Mouse (Mus musculus): Measurements from ENCODE around the gene Rin1. TPM values are rescaled to one million over a fixed set of nuclear protein-coding genes. Genes with fewer than 3 reads are reported as not detected.
"Not testable (repeated sequence)": the region's sequence is repeated elsewhere in the genome, so short reads cannot be mapped to it uniquely, and the experiment has no call there.

Rin1 gene
- total RNA-seq (2014; fragmentation: Nextera tagmentation) (0.89 and 1.3 TPM in 2 replicates), total RNA-seq (2017) (0.66 TPM in 1 of 2 replicates, not detected in the other)

DNA sequence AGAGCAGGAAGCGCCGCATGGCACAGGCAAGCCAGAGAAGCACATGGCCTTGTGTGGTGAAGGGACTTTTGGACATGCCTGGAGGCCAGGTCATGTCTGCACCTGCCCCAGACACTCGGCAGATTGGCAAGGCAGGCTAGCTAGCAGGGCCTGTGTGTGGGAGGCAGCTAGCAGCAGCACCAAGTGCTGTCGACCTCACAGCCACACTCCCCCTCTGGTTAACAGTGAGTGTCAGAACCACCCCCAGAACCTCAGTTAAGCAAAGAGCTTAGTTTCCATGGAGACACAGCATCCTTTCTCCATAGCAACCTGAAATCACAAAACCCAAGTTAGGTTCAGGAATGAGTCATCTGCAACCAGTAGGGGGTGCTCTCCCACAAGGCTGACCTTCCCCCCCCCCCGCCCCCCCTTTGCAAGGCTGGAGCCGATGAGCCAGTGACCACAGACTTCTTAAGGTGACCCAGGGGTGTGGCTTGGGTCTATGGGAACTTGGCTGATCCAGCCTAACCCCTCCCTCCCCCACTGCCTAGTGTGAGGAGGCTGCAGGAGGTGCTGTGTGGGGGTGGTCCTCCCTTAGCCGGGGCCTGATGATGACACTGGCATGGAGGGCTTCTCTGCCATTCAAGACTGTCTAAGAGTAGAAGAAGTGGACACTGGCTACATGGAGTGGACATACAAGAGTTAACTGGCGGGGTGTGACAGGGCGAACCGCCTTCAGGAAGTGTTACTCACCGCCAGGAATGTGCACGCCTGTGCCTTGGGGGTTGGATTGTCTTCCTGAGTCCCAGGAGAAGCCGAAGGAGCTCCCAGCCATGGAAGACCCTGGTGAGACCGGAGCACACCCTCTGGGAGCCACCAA, at the start of gene Rin1:
TSS of gene Rin1 (plus strand) at position 435 of the 859 bp plus-strand sequence.
- no peak for ATAC-seq (replicated peaks; ENCODE audit: low FRiP score, low TSS enrichment, poor library complexity, severe bottlenecking)

GRCm38 (mm10) chr19:5001666-5002406, 48.4 kb upstream of the Rin1 start:
- ATAC-seq (replicated peaks; ENCODE audit: low FRiP score, low TSS enrichment, poor library complexity, severe bottlenecking), result peak; percentile 74

- ATAC-seq (replicated peaks; ENCODE audit: low FRiP score, low TSS enrichment, poor library complexity, severe bottlenecking), result not testable (repeated sequence)
Measured at GRCm38 (mm10) chr19:5003644-5004043, 46.6 kb upstream of the Rin1 start.

DNA sequence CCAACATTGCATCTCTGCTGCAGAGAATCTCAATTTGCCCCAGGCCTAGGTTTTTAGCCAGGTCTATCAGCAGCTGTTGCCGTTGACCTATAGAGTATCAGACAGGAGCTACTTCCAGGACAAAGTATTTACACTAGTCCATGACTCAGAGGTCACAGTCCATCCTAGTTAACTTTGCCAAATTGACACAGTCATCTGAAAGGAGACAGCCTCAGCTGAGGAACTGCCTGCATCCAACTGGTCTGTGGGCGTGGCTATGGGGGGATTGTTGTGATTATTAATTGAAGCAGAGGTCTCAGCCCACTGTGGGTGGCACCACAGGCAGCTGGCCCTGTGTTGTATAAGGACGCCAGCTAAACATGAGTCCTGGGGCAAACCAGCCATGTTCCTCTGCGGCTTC, 45.4 kb upstream of the Rin1 start:
- ATAC-seq (replicated peaks; ENCODE audit: low FRiP score, low TSS enrichment, poor library complexity, severe bottlenecking), result no peak

GRCm38 (mm10) chr19:5013138-5013537, 37.1 kb upstream of the Rin1 start:
- no peak for ATAC-seq (replicated peaks; ENCODE audit: low FRiP score, low TSS enrichment, poor library complexity, severe bottlenecking)

DNA sequence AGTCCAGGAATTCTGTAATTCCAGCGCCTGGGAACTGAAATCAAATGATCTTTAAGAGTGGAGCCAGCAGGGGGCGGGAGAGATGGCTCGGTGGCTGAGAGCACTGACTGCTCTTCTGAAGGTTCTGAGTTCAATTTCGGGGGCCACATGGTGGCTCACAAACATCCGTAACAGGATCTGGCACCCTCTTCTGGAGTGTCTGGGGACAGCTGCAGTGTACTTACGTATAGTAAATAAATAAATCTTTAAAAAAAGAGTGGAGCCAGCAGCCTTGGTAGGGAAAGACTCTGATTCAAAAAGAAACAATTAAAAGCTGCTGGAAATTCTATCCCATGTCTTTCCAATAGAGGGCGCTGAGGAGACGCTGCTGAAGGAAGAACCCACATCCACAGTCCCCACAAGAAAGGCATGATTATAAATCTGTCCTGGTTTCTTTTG, 35.3 kb upstream of the Rin1 start:
- ATAC-seq (replicated peaks; ENCODE audit: low FRiP score, low TSS enrichment, poor library complexity, severe bottlenecking), result 0 out of 2 replicates have a peak, but pooled peaks have one; percentile 41

DNA sequence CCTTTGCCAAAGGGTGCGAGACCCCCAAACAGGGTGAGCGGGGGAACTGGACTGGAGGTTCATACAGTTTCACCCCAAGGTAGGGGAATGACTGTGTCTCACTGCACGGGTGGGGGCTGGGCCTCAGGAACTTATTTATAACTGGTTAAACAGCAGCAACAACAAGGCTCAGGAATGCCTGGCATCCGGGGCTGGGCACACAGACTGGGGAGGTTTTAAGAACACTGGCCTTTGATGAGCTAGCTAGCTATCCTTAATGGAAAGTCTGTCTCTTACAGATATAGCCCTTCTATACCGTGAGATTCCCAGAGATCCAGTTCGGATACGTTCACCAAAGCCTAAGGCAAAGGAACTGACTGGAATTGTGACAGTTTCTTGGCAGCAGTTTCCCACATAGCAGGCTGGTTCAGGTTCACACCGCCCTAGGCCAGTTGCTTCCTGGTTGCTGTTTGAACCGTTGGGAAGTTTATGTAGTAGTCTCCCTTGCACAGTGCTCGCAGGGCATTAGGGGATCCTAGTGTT, 34.0 kb upstream of the Rin1 start:
- ATAC-seq (replicated peaks; ENCODE audit: low FRiP score, low TSS enrichment, poor library complexity, severe bottlenecking), result no peak

GRCm38 (mm10) chr19:5016782-5017181, 33.5 kb upstream of the Rin1 start:
- ATAC-seq (replicated peaks; ENCODE audit: low FRiP score, low TSS enrichment, poor library complexity, severe bottlenecking), result peak; percentile 70

GRCm38 (mm10) chr19:5017611-5018010, 32.7 kb upstream of the Rin1 start:
- no peak for ATAC-seq (replicated peaks; ENCODE audit: low FRiP score, low TSS enrichment, poor library complexity, severe bottlenecking)

- no peak for ATAC-seq (replicated peaks; ENCODE audit: low FRiP score, low TSS enrichment, poor library complexity, severe bottlenecking)
Measured at GRCm38 (mm10) chr19:5018191-5018590, 32.1 kb upstream of the Rin1 start.

- no peak for ATAC-seq (replicated peaks; ENCODE audit: low FRiP score, low TSS enrichment, poor library complexity, severe bottlenecking)
Measured at GRCm38 (mm10) chr19:5021416-5021815, 28.9 kb upstream of the Rin1 start.

DNA sequence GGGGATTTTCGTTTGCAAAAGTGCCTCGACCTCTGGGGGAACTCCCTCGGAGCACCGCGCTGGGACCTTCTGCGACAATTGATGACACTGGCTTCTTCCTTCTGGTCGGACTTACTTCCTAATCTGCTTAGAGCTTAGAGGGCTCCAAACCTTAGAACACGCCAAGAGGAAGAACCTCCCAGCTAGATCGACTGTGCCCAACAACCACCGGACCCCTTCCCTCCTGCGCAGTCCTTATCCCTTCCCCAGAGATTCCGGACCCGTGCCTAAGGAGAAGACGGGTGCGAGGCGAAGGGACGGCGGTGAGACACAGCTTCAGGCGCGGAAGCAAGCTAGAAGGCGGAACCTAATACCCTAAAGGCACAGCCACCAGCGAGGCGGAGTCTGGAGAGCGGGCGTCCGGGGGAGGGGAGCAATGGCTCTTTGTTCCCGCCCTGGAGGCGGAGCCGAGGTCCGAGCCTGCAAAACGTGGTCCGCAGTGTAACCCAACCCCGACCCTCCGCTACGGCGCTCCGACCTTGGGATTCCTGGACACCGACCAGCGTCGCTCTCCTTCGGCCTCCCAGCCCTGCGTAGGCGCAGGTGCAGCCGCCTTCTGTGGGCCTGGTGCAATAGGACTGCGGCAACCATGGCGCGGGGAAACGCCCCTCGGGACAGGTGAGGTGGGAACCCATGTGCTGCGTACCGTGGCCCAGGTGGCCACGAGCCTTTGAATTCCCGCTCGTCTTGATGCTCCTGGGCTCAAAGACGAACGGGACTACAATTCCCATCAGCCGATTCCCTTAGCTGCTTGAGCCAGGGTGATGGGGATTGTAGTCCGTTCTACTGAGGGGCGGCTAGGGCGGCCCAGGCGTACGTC, 26.4 kb upstream of the Rin1 start, which contains the start of gene Slc29a2:
TSS of gene Slc29a2 (plus strand) at position 240 of the 859 bp plus-strand sequence.
- ATAC-seq (replicated peaks; ENCODE audit: low FRiP score, low TSS enrichment, poor library complexity, severe bottlenecking), result peak; percentile 97

GRCm38 (mm10) chr19:5026111-5026510, 24.2 kb upstream of the Rin1 start:
- ATAC-seq (replicated peaks; ENCODE audit: low FRiP score, low TSS enrichment, poor library complexity, severe bottlenecking), result no peak

GRCm38 (mm10) chr19:5032686-5033085, 17.6 kb upstream of the Rin1 start:
- no peak for ATAC-seq (replicated peaks; ENCODE audit: low FRiP score, low TSS enrichment, poor library complexity, severe bottlenecking)

- no peak for ATAC-seq (replicated peaks; ENCODE audit: low FRiP score, low TSS enrichment, poor library complexity, severe bottlenecking)
Measured at GRCm38 (mm10) chr19:5036577-5036976, 13.7 kb upstream of the Rin1 start.

- ATAC-seq (replicated peaks; ENCODE audit: low FRiP score, low TSS enrichment, poor library complexity, severe bottlenecking), result no peak
Measured at GRCm38 (mm10) chr19:5037678-5038571, 12.4 kb upstream of the Rin1 start.

DNA sequence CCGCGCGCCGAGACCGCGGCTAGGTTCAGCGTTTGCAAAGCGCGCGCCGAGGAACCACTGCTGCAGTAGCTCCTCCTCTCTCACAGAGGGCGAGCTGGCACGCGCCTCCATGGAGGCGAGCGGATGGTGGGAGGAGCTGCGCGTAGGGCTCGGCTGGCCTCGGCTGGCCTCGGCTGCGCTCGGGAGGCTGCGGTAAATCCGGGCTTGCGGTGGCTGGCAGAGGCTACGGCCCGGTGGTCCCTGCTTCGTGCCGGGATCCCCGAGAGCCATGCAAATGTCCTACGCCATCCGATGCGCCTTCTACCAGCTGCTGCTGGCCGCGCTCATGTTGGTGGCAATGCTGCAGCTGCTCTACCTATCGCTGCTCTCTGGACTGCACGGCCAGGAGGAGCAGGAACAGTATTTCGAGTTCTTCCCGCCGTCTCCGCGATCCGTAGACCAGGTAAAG, 11.5 kb upstream of the Rin1 start, which contains the start of the genes B4gat1 and AC124502.3:
TSS of gene B4gat1 (plus strand) at position 118 of the 448 bp plus-strand sequence.
TSS of gene AC124502.3 (plus strand) at position 183 of the 448 bp plus-strand sequence.
- peak; percentile 87 for ATAC-seq (replicated peaks; ENCODE audit: low FRiP score, low TSS enrichment, poor library complexity, severe bottlenecking)
